Mouse (Mus musculus) skeletal muscle tissue, adult 2 months (tissue): Measurements from ENCODE around the gene Rpl13.

Source experiments
- DNase-seq: peaks from one replicate; pipeline ENCODE4 v3.0.0-alpha.2; 2012; ENCODE audit warnings: low read depth, low spot score

Rpl13 gene

GRCm38 (mm10) chr8:123146390-123146789 is 44.2 kb downstream of the Rpl13 start:
- peak; percentile 54 for DNase-seq

- DNase-seq, result no peak
These were observed 48.6 kb downstream of the Rpl13 start for GRCm38 (mm10) chr8:123150737-123151171.
